Mouse (Mus musculus): ENCODE results near the gene Fbxw16.
"Not testable (repeated sequence)": the region's sequence is repeated elsewhere in the genome, so short reads cannot be mapped to it uniquely, and the experiment has no call there.

Gene Fbxw16

GRCm38 (mm10) chr9:109449040-109449439 lies at the start of gene Fbxw16:
Gene Fbxw16 (minus strand): TSS chr9:109449140.
- no peak for DNase-seq

GRCm38 (mm10) chr9:109495775-109496174 lies 46.8 kb upstream of the Fbxw16 start, which contains the start of gene Fbxw19:
Gene Fbxw19 (minus strand): TSS chr9:109495875.
- DNase-seq, result not testable (repeated sequence)

- no peak for DNase-seq
These were observed 16.0 kb downstream of the Fbxw16 start for GRCm38 (mm10) chr9:109432956-109433355.

GRCm38 (mm10) chr9:109404196-109404595 lies 44.7 kb downstream of the Fbxw16 start, which contains the start of gene Fbxw22:
Gene Fbxw22 (minus strand): TSS chr9:109404296.
- DNase-seq, result not testable (repeated sequence)
